Mouse (Mus musculus) G1E (cell line): Measurements from ENCODE around the gene Pom121l2.

Source experiments
- CTCF ChIP-seq: IDR thresholded peaks from 2 replicates; pipeline ENCODE4 v1.5.1; 2012; ENCODE audit warnings: low read depth, low read length, inconsistent platforms, mixed read lengths
- GATA2 ChIP-seq: IDR thresholded peaks from 2 replicates; pipeline ENCODE4 v1.6.1; 2012; ENCODE audit warnings: low read depth, low read length, inconsistent platforms, borderline replicate concordance

DNA sequence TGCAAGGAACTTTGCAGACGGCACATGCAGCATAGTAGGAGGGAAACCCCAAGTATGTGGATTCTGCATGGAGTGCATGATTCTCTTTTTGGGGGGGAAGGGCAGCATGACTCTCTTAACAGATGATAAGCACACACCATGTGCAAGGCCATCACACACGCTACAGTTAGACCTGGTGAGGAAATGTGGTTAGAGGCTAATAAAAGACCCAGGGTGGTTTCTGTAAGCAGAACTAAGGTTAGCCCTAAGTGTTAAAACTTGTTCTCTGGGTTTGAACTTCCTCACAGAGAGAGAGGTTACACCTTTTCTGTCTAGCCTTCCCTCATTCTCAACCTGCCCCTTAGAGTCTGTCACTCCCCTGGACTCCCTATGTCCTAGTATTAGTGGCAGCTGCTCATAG lies 20.4 kb downstream of the Pom121l2 start:
- TF ChIP-seq CTCF: no peak
- no peak for TF ChIP-seq GATA2
